Mouse (Mus musculus) heart, adult 2 months (tissue): ENCODE measurements around the gene Rbm38. TPM values are rescaled to one million over a fixed set of nuclear protein-coding genes. Genes with fewer than 3 reads are reported as not detected.

Experiments used
- DNase-seq, 2 experiments: peaks; one replicate each; pipeline ENCODE4 v3.0.0; 2021
- H3K27ac ChIP-seq: fragments of 200-600 bp; 2 replicates; pipeline ENCODE4 v1.8.1; 2022
- H3K27me3 ChIP-seq: fragments of 200-500 bp; 2 replicates; pipeline ENCODE4 v1.6.1; 2012; ENCODE audit warnings: mild to moderate bottlenecking, low read length, inconsistent platforms, mixed read lengths; ENCODE audit not compliant: control insufficient read depth, insufficient read depth
- H3K36me3 ChIP-seq: fragments of 200-500 bp; 2 replicates; pipeline ENCODE4 v1.6.1; 2012; ENCODE audit warnings: low read length, inconsistent platforms; ENCODE audit not compliant: control insufficient read depth, insufficient read depth
- H3K4me1 ChIP-seq: fragments of 200-500 bp; 2 replicates; pipeline ENCODE4 v1.6.1; 2011; ENCODE audit warnings: low read length; ENCODE audit not compliant: control insufficient read depth, insufficient read depth
- H3K4me3 ChIP-seq: fragments of 200-600 bp; 2 replicates; pipeline ENCODE4 v1.8.1; 2022
- H3K79me2 ChIP-seq: fragments of 200-500 bp; replicated peaks from 2 replicates; pipeline ENCODE4 v1.6.1; 2012; ENCODE audit warnings: mild to moderate bottlenecking, inconsistent platforms, low read length, moderate library complexity, mixed read lengths; ENCODE audit not compliant: control insufficient read depth, insufficient read depth
- H3K9ac ChIP-seq: fragments of 200-500 bp; 2 replicates; pipeline ENCODE4 v1.6.1; 2012; ENCODE audit warnings: low read depth, mild to moderate bottlenecking, control low read depth, inconsistent platforms, low read length, mixed read lengths
- CTCF ChIP-seq: fragments of 200-600 bp; IDR thresholded peaks from 2 replicates; pipeline ENCODE4 v1.8.1; 2022; ENCODE audit warnings: antibody characterized with exemption, mild to moderate bottlenecking, moderate library complexity
- EP300 ChIP-seq: fragments of 200-500 bp; IDR thresholded peaks from 2 replicates; pipeline ENCODE4 v1.6.1; 2011; ENCODE audit warnings: low read depth, low read length, control low read depth; ENCODE audit not compliant: insufficient read depth
- POLR2A ChIP-seq: fragments of 200-500 bp; IDR thresholded peaks from 2 replicates; pipeline ENCODE4 v1.6.1; 2011; ENCODE audit warnings: mild to moderate bottlenecking, low read depth, low read length, control low read depth; ENCODE audit not compliant: insufficient read depth
- WGBS: fragments of 180-500 bp; shearing (Covaris S2); methylation state at CpG from one replicate; pipeline ENCODE4 v1.1.7; 2018; 5-methylcytosine and 5-hydroxymethylcytosine counted together
- intact Hi-C: fragments of 180-260 bp; cut with DNase I; formaldehyde crosslinking; loops from one replicate; pipeline ENCODE4 v1.15.1; 2025
- polyA plus RNA-seq: library from polyadenylated mRNA; depleted of rRNA; stranded (reverse); fragments of >200 nt; gene quantifications from 2 replicates; pipeline ENCODE4 v1.2.3, GENCODE M21; 2012; rRNA removed
- total RNA-seq, 2 experiments: library from RNA; stranded (reverse); gene quantifications; 2 replicates each; pipeline ENCODE4 v1.2.3; 2021

The Rbm38 gene
- total and polyA plus RNA-seq, 3 experiments: 173 to 529 (median 203) TPM

DNA sequence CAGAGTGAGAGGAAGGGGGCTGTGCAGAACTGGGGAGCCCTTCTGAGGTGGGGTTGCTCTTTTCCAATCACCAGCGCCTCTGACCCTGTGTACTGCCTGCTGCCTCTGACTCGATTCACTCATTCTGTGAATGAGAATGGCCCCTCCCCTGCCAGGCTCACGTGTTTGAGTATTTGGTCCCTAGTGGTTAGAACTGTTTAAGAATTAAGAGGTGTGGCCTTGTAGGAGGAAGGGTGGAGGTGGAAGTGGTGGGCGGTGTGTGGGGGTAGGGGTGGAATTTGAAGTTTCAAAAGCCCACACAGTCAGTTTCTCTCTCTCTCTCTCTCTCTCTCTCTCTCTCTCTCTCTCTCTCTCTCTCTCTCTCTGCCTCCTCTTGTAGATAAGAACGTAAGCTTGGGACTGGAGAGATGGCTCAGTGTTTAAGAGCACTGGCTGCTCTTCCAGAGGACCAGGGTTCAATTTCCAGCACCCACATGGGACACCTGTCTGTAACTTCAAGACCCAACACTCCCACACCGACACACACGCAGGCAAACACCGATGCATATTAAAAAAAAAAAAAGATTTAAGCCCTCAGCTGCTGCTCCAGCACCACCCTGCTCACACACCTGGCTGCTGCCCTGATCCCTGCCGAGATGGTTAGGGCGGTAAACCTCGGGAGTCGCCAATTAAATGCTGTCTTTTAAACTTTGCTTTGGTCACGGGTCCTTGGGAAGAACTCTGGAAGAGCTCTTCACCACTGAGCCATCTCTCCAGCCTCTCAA is 63.6 kb downstream of the Rbm38 start:
- no peaks in the 10 kb centered on the region for H3K36me3 ChIP-seq
- no peaks in the 10 kb centered on the region for H3K27me3 ChIP-seq
- peaks cover 3% of the 10 kb centered on the region; the same call in 1 of the 2 replicates for H3K4me1 ChIP-seq
- 21% methylated on average over 13 of the region's 13 CpGs for WGBS
- TF ChIP-seq EP300: no peak
- no peak for TF ChIP-seq CTCF
- TF ChIP-seq POLR2A: no peak
- DNase-seq: peak in 1 of 2 experiments; percentile 52
- intact Hi-C loops: loop anchor here (10.0 kb wide), 1 partner anchor 609 kb away; the partner anchor contains the start of gene Fam209
- no peak overlapping the region for H3K9ac ChIP-seq
- no peaks in the 10 kb centered on the region for H3K79me2 ChIP-seq
- no peak overlapping the region for H3K27ac ChIP-seq
- no peak overlapping the region for H3K4me3 ChIP-seq

Other genes with a start within 250 kb of the Rbm38 start
- gene Bmp7, start 80.2 kb upstream of the Rbm38 start, total RNA-seq: under 1 TPM; 0.86 to 0.94 TPM
- 1.4 and 2.1 TPM in 2 replicates for gene Bmp7, start 80.2 kb upstream of the Rbm38 start, polyA plus RNA-seq
- gene Spo11, start 42.8 kb upstream of the Rbm38 start, total RNA-seq: not detected
- gene Spo11, start 42.8 kb upstream of the Rbm38 start, polyA plus RNA-seq: 0.14 TPM in 1 of 2 replicates, not detected in the other
- 10 to 100 TPM; 22.8 to 23.0 TPM for gene Rae1, start 20.4 kb upstream of the Rbm38 start, total RNA-seq
- gene Rae1, start 20.4 kb upstream of the Rbm38 start, polyA plus RNA-seq: 27.8 and 44.8 TPM in 2 replicates
- gene Ctcfl, start 99.0 kb downstream of the Rbm38 start, total RNA-seq: under 1 TPM; 0.08 to 0.11 TPM
- 0.06 TPM in 1 of 2 replicates, not detected in the other for gene Ctcfl, start 99.0 kb downstream of the Rbm38 start, polyA plus RNA-seq
- 10 to 100 TPM; 18.0 to 20.5 TPM for gene Pck1, start 132.6 kb downstream of the Rbm38 start, total RNA-seq
- 12.4 and 35.3 TPM in 2 replicates for gene Pck1, start 132.6 kb downstream of the Rbm38 start, polyA plus RNA-seq
- gene Zbp1, start 198.4 kb downstream of the Rbm38 start, total RNA-seq: under 1 TPM; 0.47 to 0.91 TPM
- gene Zbp1, start 198.4 kb downstream of the Rbm38 start, polyA plus RNA-seq: 1.2 and 1.8 TPM in 2 replicates